Mouse (Mus musculus) lung, postnatal 0 days (tissue): ENCODE results near the gene Sept3.

Source experiments
- CTCF ChIP-seq: IDR thresholded peaks from 2 replicates; pipeline ENCODE4 v1.5.1; 2016; ENCODE audit warnings: antibody characterized with exemption, mild to moderate bottlenecking
- EP300 ChIP-seq: IDR thresholded peaks from 2 replicates; pipeline ENCODE4 v1.6.1; 2016; ENCODE audit warnings: antibody characterized with exemption, mild to moderate bottlenecking, control low read depth

- TF ChIP-seq CTCF (no peak), EP300 (no peak)
Measured at GRCm38 (mm10) chr15:82335194-82335593, 60.5 kb downstream of the Sept3 start.
